Mouse (Mus musculus) ES-E14 (cell line): ENCODE measurements around the gene Lypd6. TPM values are rescaled to one million over a fixed set of nuclear protein-coding genes. Genes with fewer than 3 reads are reported as not detected.

Experiments
- DNase-seq: peaks from one replicate; pipeline ENCODE4 v3.0.0-alpha.2; 2013; ENCODE audit warnings: low read depth, low spot score
- H3K27ac ChIP-seq: 2 replicates; pipeline ENCODE4 v1.5.1; 2012; ENCODE audit warnings: low read depth, mild to moderate bottlenecking, low read length, moderate library complexity, mixed read lengths; ENCODE audit not compliant: poor library complexity, insufficient read depth, severe bottlenecking
- H3K36me3 ChIP-seq: 2 replicates; pipeline ENCODE4 v1.6.1; 2012; ENCODE audit warnings: mild to moderate bottlenecking, low read length, moderate library complexity, mixed read lengths; ENCODE audit not compliant: control insufficient read depth, poor library complexity, insufficient read depth, severe bottlenecking
- H3K4me1 ChIP-seq, 2 experiments: fragments of 150-350 bp in 1 of 2; sonication (generic) in 1 of 2; 2 replicates each; pipeline ENCODE4 v1.6.1; 2012; ENCODE audit warnings: low read length in 2 of 2, mild to moderate bottlenecking in 1 of 2, mixed read lengths in 1 of 2; ENCODE audit not compliant: control insufficient read depth in 2 of 2, insufficient read depth in 2 of 2, poor library complexity in 1 of 2
- H3K4me3 ChIP-seq, 2 experiments: fragments of 150-350 bp in 1 of 2; sonication (generic) in 1 of 2; 2 replicates each; pipeline ENCODE4 v1.5.1; 2012; ENCODE audit warnings: low read length in 2 of 2, low read depth in 1 of 2, mild to moderate bottlenecking in 1 of 2, mixed read lengths in 1 of 2; ENCODE audit not compliant: insufficient read depth in 1 of 2, poor library complexity in 1 of 2, severe bottlenecking in 1 of 2
- H3K9ac ChIP-seq: 2 replicates; pipeline ENCODE4 v1.6.1; 2012; ENCODE audit warnings: low read depth, mild to moderate bottlenecking, low read length, mixed read lengths; ENCODE audit not compliant: poor library complexity, insufficient read depth, severe bottlenecking
- H3K9me3 ChIP-seq: fragments of 150-350 bp; sonication (generic); 2 replicates; pipeline ENCODE4 v1.6.1; 2012; ENCODE audit warnings: low read depth, mild to moderate bottlenecking, low read length; ENCODE audit not compliant: control insufficient read depth, insufficient read depth
- CHD2 ChIP-seq: IDR thresholded peaks from 2 replicates; pipeline ENCODE4 v1.6.1; 2014; ENCODE audit warnings: mild to moderate bottlenecking, low read depth, low read length, inconsistent platforms
- HCFC1 ChIP-seq: IDR thresholded peaks from 2 replicates; pipeline ENCODE4 v1.6.1; 2012; ENCODE audit warnings: low read length, inconsistent platforms, borderline replicate concordance; ENCODE audit not compliant: insufficient read depth
- MAFK ChIP-seq: IDR thresholded peaks from 2 replicates; pipeline ENCODE4 v1.6.1; 2014; ENCODE audit warnings: mild to moderate bottlenecking, low read depth, low read length, inconsistent platforms; ENCODE audit not compliant: insufficient read depth
- ZC3H11A ChIP-seq: IDR thresholded peaks from 2 replicates; pipeline ENCODE4 v1.6.1; 2012; ENCODE audit warnings: low read depth, mild to moderate bottlenecking, inconsistent platforms, low read length, borderline replicate concordance
- ZNF384 ChIP-seq: IDR thresholded peaks from 2 replicates; pipeline ENCODE4 v1.6.1; 2012; ENCODE audit warnings: low read depth, low read length, inconsistent platforms
- in situ Hi-C, 2 experiments: fragments of 600-800 bp; cut with MboI; formaldehyde crosslinking; loops; one replicate each; pipeline ENCODE4 v1.15.1; 2025; ENCODE audit warnings: low sequenced_read_pairs in 2 of 2, inconsistent platforms in 1 of 2; ENCODE audit not compliant: unreplicated experiment in 2 of 2
- total RNA-seq: library from RNA; depleted of rRNA; stranded (reverse); fragments of 300-350 nt; gene quantifications from 2 replicates; pipeline ENCODE4 v1.2.3, GENCODE M21; 2012

Lypd6 gene
- total RNA-seq, 1 experiment: 3.1 TPM

- Histone ChIP-seq H3K9ac (no peak overlapping the region), H3K4me1 (no peaks in the 10 kb centered on the region), H3K36me3 (no peaks in the 10 kb centered on the region), H3K27ac (no peak overlapping the region), H3K9me3 (no peaks in the 10 kb centered on the region), H3K4me3 (no peak overlapping the region)
- in situ Hi-C loops: no loop called here
- DNase-seq: no peak
- TF ChIP-seq ZC3H11A (no peak), CHD2 (no peak), HCFC1 (no peak), MAFK (no peak), ZNF384 (no peak)
Observed at GRCm38 (mm10) chr2:50147308-50147707, 81.1 kb downstream of the Lypd6 start.

GRCm38 (mm10) chr2:50149257-50150202 is 83.3 kb downstream of the Lypd6 start:
- TF ChIP-seq HCFC1: no peak
- TF ChIP-seq CHD2: no peak
- no peak for TF ChIP-seq ZC3H11A
- no peak for TF ChIP-seq ZNF384
- no peak for TF ChIP-seq MAFK
- Histone ChIP-seq H3K4me1 (no peaks in the 10 kb centered on the region), H3K9me3 (no peaks in the 10 kb centered on the region), H3K9ac (no peak overlapping the region), H3K4me3 (no peak overlapping the region), H3K27ac (no peak overlapping the region), H3K36me3 (no peaks in the 10 kb centered on the region)
- in situ Hi-C loops: no loop called here
- no peak for DNase-seq

DNA sequence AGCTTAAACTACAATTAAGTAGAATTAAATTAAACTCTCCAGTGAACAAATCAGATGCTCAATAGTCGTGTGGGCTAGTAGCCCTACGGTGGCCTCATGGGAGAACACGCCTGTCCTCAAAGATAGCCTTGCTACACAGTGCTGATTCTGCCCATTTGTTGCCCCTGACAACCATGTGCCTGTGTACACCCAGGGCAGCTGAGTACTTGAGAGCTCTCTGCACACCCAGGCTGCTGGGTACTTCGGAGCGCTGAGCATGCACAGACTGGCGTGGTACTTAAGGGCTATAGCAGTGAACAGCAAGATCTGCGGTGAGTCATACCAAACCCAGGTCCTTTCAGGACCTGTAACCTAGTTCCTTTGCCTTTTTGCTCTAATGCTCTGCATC is 84.0 kb downstream of the Lypd6 start:
- H3K36me3 ChIP-seq: no peaks in the 10 kb centered on the region
- TF ChIP-seq ZNF384 (no peak), CHD2 (no peak), HCFC1 (no peak), ZC3H11A (no peak), MAFK (no peak)
- in situ Hi-C loops: no loop called here
- no peaks in the 10 kb centered on the region for H3K9me3 ChIP-seq
- H3K9ac ChIP-seq: no peak overlapping the region
- no peak for DNase-seq
- H3K27ac ChIP-seq: no peak overlapping the region; the same call in 1 of the 2 replicates
- H3K4me3 ChIP-seq: no peak overlapping the region
- no peaks in the 10 kb centered on the region for H3K4me1 ChIP-seq

DNA sequence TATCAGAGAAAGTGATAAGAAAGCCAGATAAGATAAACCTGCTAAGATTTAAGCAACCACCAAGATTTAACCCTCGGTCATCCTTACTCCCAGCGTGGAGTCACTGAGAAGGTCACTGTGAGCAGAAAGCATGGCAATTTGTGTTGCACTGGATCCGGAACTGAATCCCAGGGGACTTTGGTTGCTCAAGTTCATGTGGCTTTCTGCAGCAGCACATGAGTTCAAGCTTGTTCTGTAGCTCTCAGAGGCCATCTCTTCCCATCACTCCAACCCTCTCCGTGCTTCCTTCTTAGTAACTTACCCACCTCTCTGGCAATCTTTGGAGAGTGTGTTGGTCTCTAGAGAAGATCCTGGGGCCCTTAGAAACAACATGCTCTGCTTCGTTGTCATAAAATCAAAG is 84.6 kb downstream of the Lypd6 start:
- TF ChIP-seq ZC3H11A (no peak), HCFC1 (no peak), MAFK (no peak), ZNF384 (no peak), CHD2 (no peak)
- DNase-seq: no peak
- Histone ChIP-seq H3K4me3 (no peak overlapping the region), H3K27ac (no peak overlapping the region), H3K9me3 (no peaks in the 10 kb centered on the region), H3K9ac (no peak overlapping the region), H3K4me1 (no peaks in the 10 kb centered on the region), H3K36me3 (no peaks in the 10 kb centered on the region)
- in situ Hi-C loops: no loop called here

- H3K4me1 ChIP-seq: no peaks in the 10 kb centered on the region
- in situ Hi-C loops: no loop called here
- no peak for DNase-seq
- no peak overlapping the region for H3K9ac ChIP-seq
- TF ChIP-seq CHD2: no peak
- no peak for TF ChIP-seq ZNF384
- no peak for TF ChIP-seq ZC3H11A
- no peak for TF ChIP-seq MAFK
- TF ChIP-seq HCFC1: no peak
- H3K4me3 ChIP-seq: no peak overlapping the region
- H3K9me3 ChIP-seq: no peaks in the 10 kb centered on the region
- H3K36me3 ChIP-seq: no peaks in the 10 kb centered on the region
- no peak overlapping the region for H3K27ac ChIP-seq
Observed at GRCm38 (mm10) chr2:50151401-50151800, 85.2 kb downstream of the Lypd6 start.
